Mouse (Mus musculus): ENCODE measurements around the gene Slc7a14. TPM values are rescaled to one million over a fixed set of nuclear protein-coding genes. Genes with fewer than 3 reads are reported as not detected.

The Slc7a14 gene
- polyA plus RNA-seq, 1 experiment from 2014 or later = 0.15 TPM

- Histone ChIP-seq H3K27me3 (ENCODE audit: control insufficient read depth, insufficient read depth, low read length) (no peaks in the 10 kb centered on the region), H3K4me3 (ENCODE audit: low read depth, low read length) (no peak overlapping the region), H3K9ac (replicated peaks; ENCODE audit: low read length) (no peak overlapping the region), H3K4me2 (ENCODE audit: low read depth, low read length) (no peak overlapping the region; the same call in 1 of the 2 replicates), H3K27ac (replicated peaks; ENCODE audit: low read depth, low read length) (no peak overlapping the region), H3K36me3 (replicated peaks; ENCODE audit: control insufficient read depth, insufficient read depth, low read depth, low read length) (no peaks in the 10 kb centered on the region), H3K9me3 (replicated peaks; ENCODE audit: control insufficient read depth, low read length) (no peaks in the 10 kb centered on the region), H3K4me1 (ENCODE audit: control insufficient read depth, insufficient read depth, low read length) (no peaks in the 10 kb centered on the region)
- WGBS = 85% methylated on average over 3 of the region's 3 CpGs
- DNase-seq (ENCODE audit: low spot score) = no peak
- ATAC-seq (replicated peaks; ENCODE audit: insufficient number of reproducible peaks, low FRiP score, low TSS enrichment, low read depth) = no peak
These were observed 74.0 kb downstream of the Slc7a14 start for GRCm38 (mm10) chr3:31236146-31236545.

- H3K9me3 ChIP-seq (replicated peaks; ENCODE audit: control insufficient read depth, low read length) = no peaks in the 10 kb centered on the region
- no peaks in the 10 kb centered on the region for H3K4me1 ChIP-seq (ENCODE audit: control insufficient read depth, insufficient read depth, low read length)
- H3K4me2 ChIP-seq (ENCODE audit: low read depth, low read length) = no peak overlapping the region
- H3K9ac ChIP-seq (replicated peaks; ENCODE audit: low read length) = no peak overlapping the region
- H3K36me3 ChIP-seq (replicated peaks; ENCODE audit: control insufficient read depth, insufficient read depth, low read depth, low read length) = no peaks in the 10 kb centered on the region
- WGBS = 69% methylated on average over 7 of the region's 7 CpGs
- ATAC-seq (replicated peaks; ENCODE audit: insufficient number of reproducible peaks, low FRiP score, low TSS enrichment, low read depth) (no peak), DNase-seq (ENCODE audit: low spot score) (no peak)
- H3K27ac ChIP-seq (replicated peaks; ENCODE audit: low read depth, low read length) = no peak overlapping the region
- no peaks in the 10 kb centered on the region for H3K27me3 ChIP-seq (ENCODE audit: control insufficient read depth, insufficient read depth, low read length)
- no peak overlapping the region for H3K4me3 ChIP-seq (ENCODE audit: low read depth, low read length)
These were observed 75.8 kb downstream of the Slc7a14 start for GRCm38 (mm10) chr3:31234356-31234755.

- H3K9me3 ChIP-seq (replicated peaks; ENCODE audit: control insufficient read depth, low read length) = no peaks in the 10 kb centered on the region
- no peak overlapping the region for H3K4me3 ChIP-seq (ENCODE audit: low read depth, low read length)
- DNase-seq (ENCODE audit: low spot score) (peak; percentile 55), ATAC-seq (replicated peaks; ENCODE audit: insufficient number of reproducible peaks, low FRiP score, low TSS enrichment, low read depth) (0 out of 2 replicates have a peak, but pooled peaks have one; percentile 29)
- no peaks in the 10 kb centered on the region for H3K4me1 ChIP-seq (ENCODE audit: control insufficient read depth, insufficient read depth, low read length)
- H3K27ac ChIP-seq (replicated peaks; ENCODE audit: low read depth, low read length) = no peak overlapping the region
- H3K27me3 ChIP-seq (ENCODE audit: control insufficient read depth, insufficient read depth, low read length) = no peaks in the 10 kb centered on the region
- WGBS = 72% methylated on average over 2 of the region's 2 CpGs
- no peak overlapping the region for H3K9ac ChIP-seq (replicated peaks; ENCODE audit: low read length)
- no peaks in the 10 kb centered on the region for H3K36me3 ChIP-seq (replicated peaks; ENCODE audit: control insufficient read depth, insufficient read depth, low read depth, low read length)
- no peak overlapping the region for H3K4me2 ChIP-seq (ENCODE audit: low read depth, low read length)
These were observed 76.3 kb downstream of the Slc7a14 start for GRCm38 (mm10) chr3:31233746-31234312.

GRCm38 (mm10) chr3:31229281-31229680 lies 80.9 kb downstream of the Slc7a14 start:
- H3K27me3 ChIP-seq (ENCODE audit: control insufficient read depth, insufficient read depth, low read length) = no peaks in the 10 kb centered on the region
- no peak for DNase-seq (ENCODE audit: low spot score)
- 69% methylated on average over 5 of the region's 5 CpGs for WGBS

GRCm38 (mm10) chr3:31228487-31228886 lies 81.7 kb downstream of the Slc7a14 start:
- Histone ChIP-seq H3K4me3 (ENCODE audit: low read depth, low read length) (no peak overlapping the region), H3K27me3 (ENCODE audit: control insufficient read depth, insufficient read depth, low read length) (no peaks in the 10 kb centered on the region), H3K27ac (replicated peaks; ENCODE audit: low read depth, low read length) (no peak overlapping the region), H3K4me1 (ENCODE audit: control insufficient read depth, insufficient read depth, low read length) (no peaks in the 10 kb centered on the region), H3K9me3 (replicated peaks; ENCODE audit: control insufficient read depth, low read length) (no peaks in the 10 kb centered on the region), H3K4me2 (ENCODE audit: low read depth, low read length) (no peak overlapping the region), H3K36me3 (replicated peaks; ENCODE audit: control insufficient read depth, insufficient read depth, low read depth, low read length) (no peaks in the 10 kb centered on the region), H3K9ac (replicated peaks; ENCODE audit: low read length) (no peak overlapping the region)
- DNase-seq (ENCODE audit: low spot score) (no peak), ATAC-seq (replicated peaks; ENCODE audit: insufficient number of reproducible peaks, low FRiP score, low TSS enrichment, low read depth) (no peak)
- WGBS = 73% methylated on average over 2 of the region's 2 CpGs

More at GRCm38 (mm10) chr3:31229281-31229680, 80.9 kb downstream of the Slc7a14 start:
- Histone ChIP-seq H3K27ac (replicated peaks; ENCODE audit: low read depth, low read length) (no peak overlapping the region), H3K4me2 (ENCODE audit: low read depth, low read length) (no peak overlapping the region), H3K9ac (replicated peaks; ENCODE audit: low read length) (no peak overlapping the region), H3K4me3 (ENCODE audit: low read depth, low read length) (no peak overlapping the region), H3K4me1 (ENCODE audit: control insufficient read depth, insufficient read depth, low read length) (no peaks in the 10 kb centered on the region), H3K36me3 (replicated peaks; ENCODE audit: control insufficient read depth, insufficient read depth, low read depth, low read length) (no peaks in the 10 kb centered on the region), H3K9me3 (replicated peaks; ENCODE audit: control insufficient read depth, low read length) (no peaks in the 10 kb centered on the region)
- no peak for ATAC-seq (replicated peaks; ENCODE audit: insufficient number of reproducible peaks, low FRiP score, low TSS enrichment, low read depth)

GRCm38 (mm10) chr3:31223551-31223950 lies 86.6 kb downstream of the Slc7a14 start:
- H3K9ac ChIP-seq (replicated peaks; ENCODE audit: low read length) = no peak overlapping the region
- 96% methylated on average over 17 of the region's 17 CpGs for WGBS
- ATAC-seq (replicated peaks; ENCODE audit: insufficient number of reproducible peaks, low FRiP score, low TSS enrichment, low read depth) = no peak

GRCm38 (mm10) chr3:31220040-31220439 lies 90.1 kb downstream of the Slc7a14 start:
- Histone ChIP-seq H3K9me3 (replicated peaks; ENCODE audit: control insufficient read depth, low read length) (no peaks in the 10 kb centered on the region), H3K9ac (replicated peaks; ENCODE audit: low read length) (no peak overlapping the region), H3K27ac (replicated peaks; ENCODE audit: low read depth, low read length) (no peak overlapping the region), H3K36me3 (replicated peaks; ENCODE audit: control insufficient read depth, insufficient read depth, low read depth, low read length) (no peaks in the 10 kb centered on the region), H3K27me3 (ENCODE audit: control insufficient read depth, insufficient read depth, low read length) (no peaks in the 10 kb centered on the region), H3K4me1 (ENCODE audit: control insufficient read depth, insufficient read depth, low read length) (no peaks in the 10 kb centered on the region), H3K4me3 (ENCODE audit: low read depth, low read length) (no peak overlapping the region), H3K4me2 (ENCODE audit: low read depth, low read length) (no peak overlapping the region)
- ATAC-seq (replicated peaks; ENCODE audit: insufficient number of reproducible peaks, low FRiP score, low TSS enrichment, low read depth) = no peak
- 96% methylated on average over 4 of the region's 4 CpGs for whole genome bisulfite sequencing
- no peak for DNase-seq (ENCODE audit: low spot score)

More at GRCm38 (mm10) chr3:31223551-31223950, 86.6 kb downstream of the Slc7a14 start:
- Histone ChIP-seq H3K4me1 (ENCODE audit: control insufficient read depth, insufficient read depth, low read length) (no peaks in the 10 kb centered on the region), H3K4me3 (ENCODE audit: low read depth, low read length) (no peak overlapping the region), H3K36me3 (replicated peaks; ENCODE audit: control insufficient read depth, insufficient read depth, low read depth, low read length) (no peaks in the 10 kb centered on the region), H3K27ac (replicated peaks; ENCODE audit: low read depth, low read length) (no peak overlapping the region), H3K9me3 (replicated peaks; ENCODE audit: control insufficient read depth, low read length) (no peaks in the 10 kb centered on the region), H3K4me2 (ENCODE audit: low read depth, low read length) (no peak overlapping the region), H3K27me3 (ENCODE audit: control insufficient read depth, insufficient read depth, low read length) (no peaks in the 10 kb centered on the region)
- DNase-seq (ENCODE audit: low spot score) = no peak

GRCm38 (mm10) chr3:31219483-31219882 lies 90.7 kb downstream of the Slc7a14 start:
- no peak overlapping the region for H3K4me2 ChIP-seq (ENCODE audit: low read depth, low read length)
- H3K4me3 ChIP-seq (ENCODE audit: low read depth, low read length) = no peak overlapping the region
- no peaks in the 10 kb centered on the region for H3K4me1 ChIP-seq (ENCODE audit: control insufficient read depth, insufficient read depth, low read length)
- DNase-seq (ENCODE audit: low spot score) = no peak
- H3K9me3 ChIP-seq (replicated peaks; ENCODE audit: control insufficient read depth, low read length) = no peaks in the 10 kb centered on the region
- H3K27me3 ChIP-seq (ENCODE audit: control insufficient read depth, insufficient read depth, low read length) = no peaks in the 10 kb centered on the region
- H3K9ac ChIP-seq (replicated peaks; ENCODE audit: low read length) = no peak overlapping the region
- no peaks in the 10 kb centered on the region for H3K36me3 ChIP-seq (replicated peaks; ENCODE audit: control insufficient read depth, insufficient read depth, low read depth, low read length)
- H3K27ac ChIP-seq (replicated peaks; ENCODE audit: low read depth, low read length) = no peak overlapping the region
- WGBS = 89% methylated on average over 7 of the region's 7 CpGs
- no peak for ATAC-seq (replicated peaks; ENCODE audit: insufficient number of reproducible peaks, low FRiP score, low TSS enrichment, low read depth)

All from embryonic facial prominence, embryonic 11.5 days (tissue).